Mouse (Mus musculus) lung, postnatal 0 days (tissue): Measurements from ENCODE around the gene D430041D05Rik. TPM values are rescaled to one million over a fixed set of nuclear protein-coding genes. Genes with fewer than 3 reads are reported as not detected.

Experiments used
- ATAC-seq: fragments of 200-750 bp; cut with Nextera tagmentation; 2 replicates; pipeline ENCODE4 v1.8.0; 2017; ENCODE audit warnings: moderate library complexity
- DNase-seq: peaks from one replicate; pipeline ENCODE4 v3.0.0-alpha.2; 2016; ENCODE audit warnings: low spot score
- H3K27ac ChIP-seq: fragments of 300-500 bp; sonication (generic); 2 replicates; pipeline ENCODE4 v1.5.1; 2014; ENCODE audit warnings: antibody characterized with exemption, mild to moderate bottlenecking, low read length, mixed read lengths
- H3K27me3 ChIP-seq: fragments of 300-500 bp; sonication (generic); replicated peaks from 2 replicates; pipeline ENCODE4 v1.6.1; 2014; ENCODE audit warnings: low read length, mixed read lengths; ENCODE audit not compliant: insufficient read depth
- H3K36me3 ChIP-seq: fragments of 300-500 bp; sonication (generic); 2 replicates; pipeline ENCODE4 v1.6.1; 2014; ENCODE audit warnings: low read length, mixed read lengths; ENCODE audit not compliant: insufficient read depth
- H3K4me1 ChIP-seq: fragments of 300-500 bp; sonication (generic); 2 replicates; pipeline ENCODE4 v1.6.1; 2014; ENCODE audit warnings: antibody characterized with exemption, low read depth, low read length, mixed read lengths; ENCODE audit not compliant: insufficient read depth
- H3K4me2 ChIP-seq: fragments of 300-500 bp; sonication (generic); replicated peaks from 2 replicates; pipeline ENCODE4 v1.6.1; 2014; ENCODE audit warnings: low read depth, mild to moderate bottlenecking, low read length, moderate library complexity, mixed read lengths
- H3K4me3 ChIP-seq: fragments of 300-500 bp; sonication (generic); 2 replicates; pipeline ENCODE4 v1.5.1; 2014; ENCODE audit warnings: low read depth, low read length
- H3K9ac ChIP-seq: fragments of 300-500 bp; sonication (generic); replicated peaks from 2 replicates; pipeline ENCODE4 v1.6.1; 2014; ENCODE audit warnings: low read depth, mild to moderate bottlenecking
- H3K9me3 ChIP-seq: fragments of 300-500 bp; sonication (generic); 2 replicates; pipeline ENCODE4 v1.6.1; 2016; ENCODE audit warnings: low read length, mixed read lengths
- CTCF ChIP-seq: IDR thresholded peaks from 2 replicates; pipeline ENCODE4 v1.5.1; 2016; ENCODE audit warnings: antibody characterized with exemption, mild to moderate bottlenecking
- EP300 ChIP-seq: IDR thresholded peaks from 2 replicates; pipeline ENCODE4 v1.6.1; 2016; ENCODE audit warnings: antibody characterized with exemption, mild to moderate bottlenecking, control low read depth
- WGBS: fragments of 180-500 bp; shearing (Covaris S2); extraction: QIAGEN DNeasy Blood & Tissue Kit; methylation state at CpG from one replicate; pipeline ENCODE4 v1.1.7; 2014; 5-methylcytosine and 5-hydroxymethylcytosine counted together
- polyA plus RNA-seq: library from polyadenylated mRNA; unstranded; fragments of >200 nt; fragmentation: Nextera tagmentation; extraction: Ambion mirVana; gene quantifications from 2 replicates; pipeline ENCODE4 v1.2.1, GENCODE M21; 2015

Gene D430041D05Rik
- polyA plus RNA-seq, 1 experiment from 2014 or later: 0.69 TPM

DNA sequence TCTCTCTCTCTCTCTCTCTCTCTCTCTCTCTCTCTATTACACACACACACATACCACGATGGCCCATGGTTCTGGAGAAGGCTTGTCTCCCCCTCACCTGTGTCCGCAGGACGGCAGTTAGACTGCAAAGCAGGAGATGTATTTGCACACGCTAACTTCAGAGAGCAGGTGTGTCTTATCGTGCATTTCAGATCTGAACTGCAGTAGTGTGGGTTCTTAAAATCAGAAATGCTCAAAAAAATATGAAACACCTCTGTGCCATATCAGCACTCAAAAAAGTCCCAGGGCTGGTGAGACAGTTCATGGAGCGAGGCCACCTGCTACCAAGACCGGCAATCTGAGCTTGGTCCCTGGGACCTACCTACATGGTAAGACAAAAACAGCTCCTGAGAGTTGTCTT is 993 bp upstream of the D430041D05Rik start:
- WGBS: 78% methylated on average over 7 of the region's 7 CpGs
- Histone ChIP-seq H3K27ac (no peak overlapping the region), H3K4me2 (no peak overlapping the region), H3K27me3 (peaks cover 27% of the 10 kb centered on the region), H3K4me1 (peaks cover 7% of the 10 kb centered on the region; the same call in 1 of the 2 replicates), H3K36me3 (no peaks in the 10 kb centered on the region), H3K4me3 (no peak overlapping the region), H3K9ac (no peak overlapping the region), H3K9me3 (no peaks in the 10 kb centered on the region)
- ATAC-seq (no peak), DNase-seq (no peak)
- TF ChIP-seq EP300 (no peak), CTCF (no peak)

DNA sequence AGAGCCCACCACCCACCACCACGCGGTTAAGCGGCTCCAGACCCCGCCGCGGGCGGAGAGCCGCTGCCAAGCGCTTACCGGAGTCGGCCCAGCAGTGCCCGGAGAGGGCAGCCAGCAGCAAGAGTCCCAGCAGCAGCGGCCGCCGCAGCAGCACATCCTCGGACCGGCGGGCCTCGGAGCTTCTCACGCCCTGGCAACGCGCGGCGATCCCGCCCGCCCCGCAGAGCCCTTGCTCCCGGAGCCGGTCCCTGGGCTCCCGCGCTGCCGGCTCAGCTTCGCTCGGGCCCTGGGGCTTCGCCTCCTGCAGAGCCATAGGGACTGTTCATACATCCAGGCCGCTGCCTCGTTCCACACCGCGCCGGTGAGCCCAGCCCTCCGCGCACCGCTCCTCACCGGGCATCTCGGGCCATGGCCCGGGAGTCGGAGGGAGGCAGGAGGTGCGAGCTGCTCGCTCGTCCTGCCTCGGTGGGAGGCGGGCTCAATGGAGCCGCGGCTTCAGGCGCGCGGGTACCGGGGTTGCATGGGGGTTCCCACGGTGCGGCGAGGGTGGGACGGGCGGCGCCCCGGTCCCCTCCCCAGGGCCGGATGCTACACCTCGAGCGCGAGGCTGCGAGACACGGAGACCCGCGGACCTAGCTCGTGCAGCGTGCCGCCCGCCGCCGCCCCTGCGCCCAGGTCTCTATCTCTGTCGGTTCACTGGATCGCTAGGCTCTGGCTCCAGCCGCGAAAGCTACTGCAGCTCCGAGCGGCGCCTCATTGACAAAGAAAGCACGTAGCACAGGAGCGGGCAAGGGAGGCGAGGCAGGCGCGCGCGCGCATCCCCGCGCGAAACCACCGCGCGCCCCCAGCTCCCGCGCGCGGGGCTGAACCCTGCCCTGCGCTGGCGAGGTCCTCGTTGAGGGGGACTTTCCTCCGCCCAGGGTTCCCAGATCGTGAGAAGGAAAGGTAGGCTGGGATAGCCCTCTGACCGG is 677 bp downstream of the D430041D05Rik start:
- Histone ChIP-seq H3K27ac (no peak overlapping the region), H3K36me3 (no peaks in the 10 kb centered on the region), H3K9ac (no peak overlapping the region), H3K4me2 (peak overlapping the region; percentile 94), H3K9me3 (no peaks in the 10 kb centered on the region), H3K27me3 (peaks cover 27% of the 10 kb centered on the region), H3K4me1 (peaks cover 7% of the 10 kb centered on the region; the same call in 1 of the 2 replicates), H3K4me3 (peak overlapping the region; percentile 42)
- peak; percentile 48 for ATAC-seq
- no peak for TF ChIP-seq EP300
- TF ChIP-seq CTCF: no peak
- WGBS: 2% methylated on average over 86 of the region's 111 CpGs
- peak; percentile 13 for DNase-seq

DNA sequence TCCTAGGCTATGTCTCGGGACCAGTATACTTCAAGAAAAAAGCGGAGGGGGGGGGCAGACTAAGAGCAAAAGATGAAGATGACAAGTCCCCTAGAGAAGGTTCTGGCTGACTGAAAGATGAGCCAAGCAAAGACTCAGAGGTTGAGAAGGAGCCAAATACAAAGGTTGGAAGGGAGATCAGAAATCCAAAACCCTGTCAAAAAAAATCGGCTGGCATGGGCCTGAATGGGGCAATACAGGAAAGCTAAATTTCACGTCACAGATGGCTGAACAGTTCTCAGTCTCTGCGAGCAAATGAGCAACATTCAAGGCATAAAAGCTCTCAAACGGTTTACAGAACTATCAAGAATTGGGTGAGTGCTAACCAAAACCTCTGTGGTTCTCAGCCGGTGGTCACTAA is 2.5 kb downstream of the D430041D05Rik start:
- H3K27me3 ChIP-seq: peaks cover 27% of the 10 kb centered on the region
- no peak overlapping the region for H3K4me2 ChIP-seq
- no peaks in the 10 kb centered on the region for H3K36me3 ChIP-seq
- H3K27ac ChIP-seq: no peak overlapping the region
- no peaks in the 10 kb centered on the region for H3K9me3 ChIP-seq
- DNase-seq (no peak), ATAC-seq (no peak)
- TF ChIP-seq CTCF (no peak), EP300 (no peak)
- no peak overlapping the region for H3K9ac ChIP-seq
- H3K4me1 ChIP-seq: peaks cover 7% of the 10 kb centered on the region; the same call in 1 of the 2 replicates
- H3K4me3 ChIP-seq: no peak overlapping the region
- 79% methylated on average over 7 of the region's 7 CpGs for WGBS

DNA sequence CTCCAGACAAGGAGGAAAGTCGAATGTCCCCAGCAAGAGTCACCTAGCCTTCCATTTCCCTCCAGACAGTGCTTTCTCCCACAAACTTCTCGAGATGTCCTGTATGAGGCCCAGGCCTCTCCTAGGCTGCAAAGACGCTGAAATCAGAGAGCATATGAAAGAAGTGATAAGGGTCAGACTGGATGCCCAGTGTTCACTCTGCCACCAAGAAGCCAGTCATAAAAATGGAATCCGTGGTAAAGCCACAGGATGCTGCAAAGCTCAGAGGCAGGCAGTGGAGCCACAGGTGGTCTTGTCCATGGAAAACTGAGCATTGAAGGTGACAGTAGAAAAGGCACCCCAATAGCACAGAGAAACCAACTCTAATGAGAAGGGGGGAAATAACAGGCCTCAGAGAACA is 2.9 kb downstream of the D430041D05Rik start:
- WGBS: 67% methylated on average over 4 of the region's 4 CpGs
- Histone ChIP-seq H3K4me3 (no peak overlapping the region), H3K9ac (no peak overlapping the region), H3K4me2 (no peak overlapping the region), H3K27me3 (peaks cover 27% of the 10 kb centered on the region), H3K4me1 (peaks cover 7% of the 10 kb centered on the region; the same call in 1 of the 2 replicates), H3K9me3 (no peaks in the 10 kb centered on the region), H3K36me3 (no peaks in the 10 kb centered on the region), H3K27ac (no peak overlapping the region)
- TF ChIP-seq CTCF: no peak
- no peak for TF ChIP-seq EP300
- ATAC-seq (no peak), DNase-seq (no peak)

DNA sequence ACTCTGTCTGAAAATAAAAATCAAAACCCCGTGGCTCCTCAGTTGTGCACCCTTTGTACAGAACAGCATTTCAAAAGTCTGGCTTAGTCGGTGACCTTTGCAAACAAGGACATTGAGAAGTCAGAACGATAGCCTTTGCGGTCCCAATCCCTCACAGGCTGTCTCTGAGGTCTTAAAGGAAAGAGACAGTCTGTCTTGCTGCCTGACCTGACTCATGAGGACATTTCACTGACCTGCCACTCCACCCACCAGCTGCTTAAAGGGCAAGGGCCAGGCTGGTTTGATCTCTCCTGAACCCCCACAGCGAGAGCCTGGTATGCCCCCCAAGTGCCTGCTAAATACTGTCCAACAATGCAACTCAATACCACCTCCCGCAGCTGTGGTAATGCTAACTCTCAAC is 6.8 kb downstream of the D430041D05Rik start:
- Histone ChIP-seq H3K9ac (no peak overlapping the region), H3K4me1 (no peaks in the 10 kb centered on the region), H3K4me2 (no peak overlapping the region), H3K27me3 (peaks cover 5% of the 10 kb centered on the region; the same call in 1 of the 2 replicates), H3K27ac (no peak overlapping the region), H3K9me3 (no peaks in the 10 kb centered on the region), H3K4me3 (no peak overlapping the region), H3K36me3 (no peaks in the 10 kb centered on the region)
- ATAC-seq (no peak), DNase-seq (no peak)
- WGBS: 86% methylated on average over 6 of the region's 6 CpGs
- no peak for TF ChIP-seq CTCF

DNA sequence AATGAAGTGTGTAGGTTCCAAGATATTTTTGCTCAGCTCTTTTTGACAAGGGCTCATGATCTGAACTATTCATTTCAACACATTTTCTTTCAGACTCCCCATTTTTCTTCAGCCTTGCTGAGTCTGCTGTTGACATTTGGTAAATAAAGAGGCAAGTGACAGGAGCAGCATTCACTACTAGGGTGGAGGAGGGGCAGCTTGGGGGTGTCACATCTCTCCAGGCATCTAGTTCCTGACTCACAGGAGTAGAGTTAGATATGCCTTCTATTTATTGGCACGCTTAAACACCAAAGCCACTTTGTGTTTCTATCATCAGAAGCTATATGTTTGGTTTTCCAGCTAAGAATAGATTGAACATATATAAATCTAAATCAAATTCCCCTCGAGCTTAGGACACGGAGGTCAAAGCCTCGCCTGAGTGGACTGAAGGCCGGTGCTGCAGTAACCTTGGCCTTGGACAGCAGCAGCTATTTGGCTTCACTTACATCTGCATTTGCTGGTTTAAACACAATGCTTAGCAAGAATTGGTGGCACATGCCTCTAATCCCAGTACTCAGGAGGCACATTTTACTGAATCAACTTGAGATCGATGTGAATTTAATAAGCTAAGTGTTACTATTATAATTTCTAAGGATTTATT is 12.0 kb downstream of the D430041D05Rik start:
- H3K27me3 ChIP-seq: no peaks in the 10 kb centered on the region
- H3K27ac ChIP-seq: no peak overlapping the region
- H3K4me2 ChIP-seq: no peak overlapping the region
- no peak overlapping the region for H3K9ac ChIP-seq
- H3K36me3 ChIP-seq: no peaks in the 10 kb centered on the region
- DNase-seq (no peak), ATAC-seq (no peak)
- TF ChIP-seq CTCF (no peak), EP300 (no peak)
- H3K4me1 ChIP-seq: no peaks in the 10 kb centered on the region
- no peaks in the 10 kb centered on the region for H3K9me3 ChIP-seq
- H3K4me3 ChIP-seq: no peak overlapping the region
- WGBS: 63% methylated on average over 6 of the region's 6 CpGs
